Mouse (Mus musculus): ENCODE measurements around the gene Nudt9. TPM values are rescaled to one million over a fixed set of nuclear protein-coding genes. Genes with fewer than 3 reads are reported as not detected.

Gene Nudt9
- polyA plus RNA-seq (2012; fragmentation: generic; extraction: Trizol), result 58.9 TPM
- long read RNA-seq, experiment 1, transcript Nudt9-201 (8 exons, 1,488 nt), result major isoform, 65 of 94 reads
- long read RNA-seq, experiment 1, partial matches to known transcripts, result 8 of 94 reads
- long read RNA-seq, experiment 1, other reads (novel, unspliced or antisense), result 21 of 94 reads
- long read RNA-seq, experiment 2, transcript Nudt9-201 (8 exons, 1,488 nt), result major isoform, 105 of 158 reads
- long read RNA-seq, experiment 2, partial matches to known transcripts, result 39 of 158 reads
- long read RNA-seq, experiment 2, other reads (novel, unspliced or antisense), result 14 of 158 reads

DNA sequence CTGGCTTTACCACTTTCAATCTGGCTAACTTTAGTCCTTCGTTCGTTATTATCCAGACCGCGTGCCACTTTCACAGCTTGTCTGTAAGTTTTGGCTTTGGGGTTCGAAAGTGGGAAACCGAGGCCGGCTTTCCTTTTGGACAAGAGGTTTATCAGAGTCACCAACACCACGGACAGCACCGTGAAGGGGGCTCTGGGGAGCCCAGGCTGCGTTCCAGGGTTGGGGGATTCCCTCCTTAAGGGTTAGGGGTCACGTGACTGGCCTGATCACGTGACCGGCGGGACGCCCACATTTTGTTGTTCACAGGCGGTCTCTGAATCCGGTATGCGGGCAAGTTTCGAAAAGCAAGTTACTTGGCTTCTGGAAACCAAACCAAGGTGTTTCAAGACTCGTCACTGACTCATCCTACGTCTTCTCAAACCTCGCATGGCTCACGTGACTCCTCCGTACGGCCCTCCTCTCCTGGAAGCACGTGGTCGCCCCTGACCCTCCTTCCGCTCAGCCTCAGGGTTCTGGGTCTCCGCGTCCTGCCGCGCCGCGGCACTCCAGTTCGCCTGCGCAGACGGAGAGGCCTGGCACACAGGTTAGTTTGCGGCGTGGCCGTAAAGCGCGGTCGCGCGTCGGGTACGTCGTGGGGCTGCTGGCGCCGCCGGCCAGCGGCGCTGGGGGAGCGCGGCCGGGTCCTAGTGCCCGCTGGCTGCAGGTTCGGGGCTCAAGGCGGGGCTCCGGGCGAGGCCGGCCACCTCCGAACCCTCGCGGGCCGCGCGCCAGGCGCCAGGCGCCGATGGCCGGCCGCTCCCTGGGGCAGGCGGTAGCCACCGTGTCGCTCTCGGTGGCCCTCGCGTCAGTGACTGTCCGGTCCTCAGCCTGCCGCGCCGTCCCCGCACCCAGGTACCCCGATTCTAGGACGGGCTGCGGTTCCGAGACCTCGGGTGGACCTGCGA lies at the start of gene Nudt9:
Gene Nudt9 (plus strand): TSS at position 51 of the 944 bp plus-strand sequence.
- Histone ChIP-seq H3K27me3 (ENCODE audit: control insufficient read depth, insufficient read depth, insufficient read length) (no peaks in the 10 kb centered on the region), H3K79me2 (ENCODE audit: control insufficient read depth, insufficient read depth) (peaks cover 34% of the 10 kb centered on the region), H3ac (ENCODE audit: control insufficient read depth, insufficient read length, low read depth) (peak within 1 kb of the TSS; percentile 76), H3K79me3 (ENCODE audit: low read depth) (peaks cover 10% of the 10 kb centered on the region), H3K4me3 (ENCODE audit: insufficient read depth, poor library complexity, severe bottlenecking) (peak within 1 kb of the TSS; percentile 66), H3K36me3 (ENCODE audit: control insufficient read depth, insufficient read depth) (peaks cover 16% of the 10 kb centered on the region)
- no peak for TF ChIP-seq CTCF (IDR thresholded peaks at IDR 0.05; ENCODE audit: control insufficient read depth, insufficient read depth, insufficient read length)
- peak; percentile 96 for TF ChIP-seq USF1 (IDR thresholded peaks at IDR 0.05; ENCODE audit: low read depth)
- TF ChIP-seq CEBPB (IDR thresholded peaks at IDR 0.05; ENCODE audit: low read depth), result no peak
- TF ChIP-seq MYOD1 (IDR thresholded peaks at IDR 0.05; ENCODE audit: control insufficient read depth, insufficient read length, low read depth), result no peak
- peak; percentile 94 for TF ChIP-seq MAX (IDR thresholded peaks at IDR 0.05)

DNA sequence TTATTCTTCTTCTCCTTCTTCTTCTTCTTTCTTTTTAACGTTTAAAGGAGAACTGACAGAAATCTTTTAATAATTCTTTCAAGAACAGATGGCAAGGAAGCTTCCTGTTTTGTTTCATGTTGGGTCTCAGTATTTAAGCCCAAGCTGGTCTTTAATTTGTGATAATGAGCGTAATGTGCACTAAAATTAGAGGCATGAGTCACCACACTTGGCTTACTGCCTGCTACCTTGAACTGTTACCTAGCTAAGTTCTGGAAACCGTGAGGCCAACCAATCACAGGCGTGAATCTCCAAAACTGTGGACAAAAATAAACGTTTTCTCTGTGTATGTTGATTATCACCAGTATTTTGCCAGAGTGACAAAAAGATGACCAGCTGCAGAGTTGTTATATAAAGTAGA lies 47.4 kb upstream of the Nudt9 start:
- Histone ChIP-seq H3K27me3 (ENCODE audit: control insufficient read depth, insufficient read depth, insufficient read length) (no peaks in the 10 kb centered on the region), H3K79me3 (ENCODE audit: low read depth) (no peaks in the 10 kb centered on the region), H3K36me3 (ENCODE audit: control insufficient read depth, insufficient read depth) (no peaks in the 10 kb centered on the region), H3K4me3 (ENCODE audit: insufficient read depth, poor library complexity, severe bottlenecking) (no peak overlapping the region), H3K79me2 (ENCODE audit: control insufficient read depth, insufficient read depth) (no peaks in the 10 kb centered on the region), H3ac (ENCODE audit: control insufficient read depth, insufficient read length, low read depth) (no peak overlapping the region)
- TF ChIP-seq MAX (IDR thresholded peaks at IDR 0.05) (no peak), FOSL1 (IDR thresholded peaks at IDR 0.05; ENCODE audit: insufficient read depth, low read length, poor library complexity, severe bottlenecking) (no peak), CEBPB (IDR thresholded peaks at IDR 0.05; ENCODE audit: low read depth) (no peak)

DNA sequence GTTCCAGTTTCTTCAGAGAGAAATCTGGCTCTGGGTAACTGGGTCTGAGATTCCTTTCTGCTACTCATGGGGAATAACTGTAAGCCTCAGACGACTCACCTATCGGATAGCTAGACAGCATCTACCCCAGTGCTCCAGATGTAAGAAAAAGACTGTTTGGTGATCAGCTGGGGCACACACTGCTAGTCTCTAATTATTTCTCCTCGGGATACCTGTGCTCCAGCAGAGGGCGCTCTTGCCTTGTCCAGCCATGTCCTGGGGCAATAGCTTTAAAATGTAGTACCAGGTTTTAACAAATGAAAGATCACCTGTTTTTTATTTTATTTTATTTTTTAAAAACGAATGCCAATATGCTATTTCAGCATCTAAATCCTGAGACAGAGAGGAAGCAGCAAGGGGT lies 46.4 kb upstream of the Nudt9 start:
- Histone ChIP-seq H3K4me3 (ENCODE audit: insufficient read depth, poor library complexity, severe bottlenecking) (no peak overlapping the region), H3K79me2 (ENCODE audit: control insufficient read depth, insufficient read depth) (no peaks in the 10 kb centered on the region), H3ac (ENCODE audit: control insufficient read depth, insufficient read length, low read depth) (no peak overlapping the region), H3K27me3 (ENCODE audit: control insufficient read depth, insufficient read depth, insufficient read length) (no peaks in the 10 kb centered on the region), H3K79me3 (ENCODE audit: low read depth) (no peaks in the 10 kb centered on the region), H3K36me3 (ENCODE audit: control insufficient read depth, insufficient read depth) (no peaks in the 10 kb centered on the region)
- TF ChIP-seq CTCF (IDR thresholded peaks at IDR 0.05; ENCODE audit: control insufficient read depth, insufficient read depth, insufficient read length) (peak; percentile 55), FOSL1 (IDR thresholded peaks at IDR 0.05; ENCODE audit: insufficient read depth, low read length, poor library complexity, severe bottlenecking) (no peak), CEBPB (IDR thresholded peaks at IDR 0.05; ENCODE audit: low read depth) (no peak)

DNA sequence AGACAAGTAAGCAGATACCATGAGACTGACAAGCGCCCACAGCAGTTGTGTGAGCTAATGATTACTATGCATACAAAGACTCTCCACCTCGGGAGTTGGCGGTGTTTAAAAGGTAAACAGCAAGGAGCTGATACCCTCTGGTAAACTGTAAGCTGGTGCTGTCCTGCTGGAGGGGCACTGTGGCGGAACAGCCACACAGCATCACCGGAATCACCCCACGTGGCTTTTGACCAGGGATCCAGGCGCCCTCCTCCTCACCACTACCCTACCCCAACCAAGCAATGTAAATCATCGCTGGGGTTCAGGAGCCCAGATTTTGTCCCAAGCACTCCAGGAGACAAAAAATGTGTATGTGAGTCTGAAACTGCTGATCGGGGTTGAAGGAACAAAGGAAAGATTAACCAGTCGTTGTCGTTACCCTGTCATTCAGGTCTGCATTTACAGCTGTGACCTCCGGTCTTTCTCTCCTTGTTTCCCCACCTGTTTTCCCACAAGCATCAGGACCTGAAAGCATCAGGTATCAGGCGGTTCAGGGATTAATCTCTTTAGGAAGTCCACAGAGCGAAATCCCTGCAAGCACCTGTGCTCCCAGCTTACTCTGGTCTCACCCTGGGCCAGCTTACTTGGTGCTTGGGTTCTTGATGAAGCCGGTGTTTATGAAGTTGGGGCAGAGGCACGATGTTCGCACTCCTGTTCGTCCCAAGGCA lies 43.4 kb upstream of the Nudt9 start:
- TF ChIP-seq FOSL1 (IDR thresholded peaks at IDR 0.05; ENCODE audit: insufficient read depth, low read length, poor library complexity, severe bottlenecking), result no peak
- TF ChIP-seq CTCF (IDR thresholded peaks at IDR 0.05; ENCODE audit: control insufficient read depth, insufficient read depth, insufficient read length), result no peak
- H3K4me3 ChIP-seq (ENCODE audit: insufficient read depth, poor library complexity, severe bottlenecking), result no peak overlapping the region
- H3K79me2 ChIP-seq (ENCODE audit: control insufficient read depth, insufficient read depth), result no peaks in the 10 kb centered on the region
- H3K27me3 ChIP-seq (ENCODE audit: control insufficient read depth, insufficient read depth, insufficient read length), result no peaks in the 10 kb centered on the region
- no peak overlapping the region for H3ac ChIP-seq (ENCODE audit: control insufficient read depth, insufficient read length, low read depth)
- H3K79me3 ChIP-seq (ENCODE audit: low read depth), result no peaks in the 10 kb centered on the region
- no peaks in the 10 kb centered on the region for H3K36me3 ChIP-seq (ENCODE audit: control insufficient read depth, insufficient read depth)

DNA sequence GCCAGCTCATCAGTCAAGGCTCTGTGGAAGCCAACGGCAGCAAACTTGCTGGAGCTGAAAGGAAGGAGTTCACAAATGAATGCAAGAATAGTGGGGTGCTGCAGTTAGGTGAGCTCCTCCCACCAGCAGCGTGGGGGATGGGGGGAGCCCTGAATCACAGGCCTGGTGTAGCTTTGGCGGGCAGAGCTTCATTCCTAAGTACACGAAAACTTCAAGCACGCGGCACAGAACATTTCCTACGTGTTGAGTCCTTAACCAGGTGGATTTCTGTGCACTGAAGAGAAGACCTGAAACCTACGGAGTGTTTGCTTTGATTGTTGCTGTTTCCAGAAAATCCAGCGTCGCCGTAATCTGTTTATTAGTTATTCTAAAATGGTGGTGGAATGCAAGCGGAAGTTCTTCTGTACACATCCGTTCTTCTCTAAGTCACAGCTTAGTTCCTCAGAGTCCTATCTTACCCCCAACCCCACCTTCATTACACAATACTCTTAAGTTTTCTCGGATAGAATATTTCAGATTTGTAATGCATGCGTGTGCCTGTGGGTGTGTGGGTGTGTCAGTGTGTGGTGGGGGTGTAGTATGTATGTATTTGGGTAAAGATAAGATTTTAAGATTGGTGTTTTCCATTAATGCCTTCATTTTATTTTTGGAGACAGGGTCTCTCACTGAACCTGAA lies 42.7 kb upstream of the Nudt9 start:
- H3K27me3 ChIP-seq (ENCODE audit: control insufficient read depth, insufficient read depth, insufficient read length), result no peaks in the 10 kb centered on the region
- TF ChIP-seq MAX (IDR thresholded peaks at IDR 0.05) (no peak), CEBPB (IDR thresholded peaks at IDR 0.05; ENCODE audit: low read depth) (no peak), USF1 (IDR thresholded peaks at IDR 0.05; ENCODE audit: low read depth) (no peak), FOSL1 (IDR thresholded peaks at IDR 0.05; ENCODE audit: insufficient read depth, low read length, poor library complexity, severe bottlenecking) (no peak), CTCF (IDR thresholded peaks at IDR 0.05; ENCODE audit: control insufficient read depth, insufficient read depth, insufficient read length) (no peak), MYOD1 (IDR thresholded peaks at IDR 0.05; ENCODE audit: control insufficient read depth, insufficient read length, low read depth) (no peak)
- no peak overlapping the region for H3K4me3 ChIP-seq (ENCODE audit: insufficient read depth, poor library complexity, severe bottlenecking)
- no peaks in the 10 kb centered on the region for H3K79me3 ChIP-seq (ENCODE audit: low read depth)
- no peaks in the 10 kb centered on the region for H3K36me3 ChIP-seq (ENCODE audit: control insufficient read depth, insufficient read depth)
- H3ac ChIP-seq (ENCODE audit: control insufficient read depth, insufficient read length, low read depth), result no peak overlapping the region
- no peaks in the 10 kb centered on the region for H3K79me2 ChIP-seq (ENCODE audit: control insufficient read depth, insufficient read depth)

Data from C2C12 (cell line).